11 mouse cellular contexts compared by ENCODE assay signal in genomic region chr4:109863021-109863420, GRCm38 (mm10).
"Had no signal": no experiment of that assay in that cellular context is flagged by ENCODE, and none has a peak within 500 bp of the region (broad histone marks: within the 10 kb centered on the region; RNA-seq: fewer than 3 reads in every experiment).

No protein-coding gene starts in this region.

- H3K27ac ChIP-seq: kidney, embryonic 15.5 days; limb, embryonic 13.5 days; liver, embryonic 14.5 days; midbrain, embryonic 12.5 days; neural tube, embryonic 15.5 days; stomach, embryonic 15.5 days had no signal

- H3K4me2 ChIP-seq: kidney, embryonic 15.5 days; limb, embryonic 13.5 days; midbrain, embryonic 12.5 days; neural tube, embryonic 15.5 days; stomach, embryonic 15.5 days had no signal

- H3K9me3 ChIP-seq: kidney, embryonic 15.5 days; limb, embryonic 13.5 days; midbrain, embryonic 12.5 days; neural tube, embryonic 15.5 days; stomach, embryonic 15.5 days had no signal

- H3K4me3 ChIP-seq: kidney, embryonic 15.5 days; limb, embryonic 13.5 days; midbrain, embryonic 12.5 days; neural tube, embryonic 15.5 days; stomach, embryonic 15.5 days had no signal

- H3K36me3 ChIP-seq: kidney, embryonic 15.5 days; limb, embryonic 13.5 days; midbrain, embryonic 12.5 days; neural tube, embryonic 15.5 days; stomach, embryonic 15.5 days had no signal

- H3K9ac ChIP-seq: kidney, embryonic 15.5 days; limb, embryonic 13.5 days; liver, embryonic 14.5 days; midbrain, embryonic 12.5 days; neural tube, embryonic 15.5 days; stomach, embryonic 15.5 days had no signal

- DNase-seq: kidney, adult 2 months; kidney, postnatal 36 days; left cerebral cortex, postnatal 4 days; lung, adult 18-20 months; thymus, postnatal 4 days had no signal

- H3K27me3 ChIP-seq: kidney, embryonic 15.5 days; limb, embryonic 13.5 days; midbrain, embryonic 12.5 days; neural tube, embryonic 15.5 days; stomach, embryonic 15.5 days had no signal

- H3K4me1 ChIP-seq: kidney, embryonic 15.5 days had no signal
